Mouse (Mus musculus) kidney, adult 2 months (tissue): Measurements from ENCODE around the gene Bud23.

Experiments
- CTCF ChIP-seq: fragments of 200-500 bp; conservative IDR thresholded peaks from 2 replicates; pipeline ENCODE4 v1.5.1; 2011; ENCODE audit warnings: low read depth, mild to moderate bottlenecking, control low read depth, low read length, moderate library complexity, mixed read lengths; ENCODE audit not compliant: insufficient read depth, insufficient read length
- POLR2A ChIP-seq: fragments of 200-500 bp; IDR thresholded peaks from one replicate; pipeline ENCODE4 v1.6.1; 2011; ENCODE audit warnings: low read depth, low read length, control low read depth

DNA sequence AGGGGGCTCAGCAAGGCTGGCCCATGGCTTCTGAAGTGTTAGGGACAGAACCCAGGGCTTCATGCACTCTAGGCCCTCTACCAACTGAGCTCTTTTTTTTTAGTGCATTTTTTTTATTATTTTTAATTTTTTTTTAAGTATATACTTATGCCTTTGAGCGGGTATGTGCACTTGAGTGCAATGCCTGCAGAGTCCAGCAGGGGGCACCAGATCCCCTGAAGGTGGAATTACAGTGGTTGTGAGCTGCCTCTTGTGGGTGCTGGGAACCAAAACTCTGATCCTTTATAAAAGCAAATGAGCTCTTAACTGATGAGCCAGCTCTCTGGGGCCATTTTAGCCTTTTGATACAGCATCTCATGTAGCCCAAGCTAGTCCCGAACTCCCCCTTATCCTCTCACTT lies 30.2 kb downstream of the Bud23 start:
- peak; percentile 27; the same call in 1 of the 2 replicates for TF ChIP-seq CTCF
- TF ChIP-seq POLR2A, result no peak
